Mouse (Mus musculus) ES-Bruce4 (cell line): ENCODE measurements around the gene Paxbp1.

Source experiments
- CTCF ChIP-seq: IDR thresholded peaks from one replicate; pipeline ENCODE4 v1.8.1; 2011; ENCODE audit warnings: low read depth, low read length
- EP300 ChIP-seq: IDR thresholded peaks from 2 replicates; pipeline ENCODE4 v1.6.1; 2011; ENCODE audit warnings: low read depth, low read length; ENCODE audit not compliant: insufficient read depth

- TF ChIP-seq CTCF (no peak), EP300 (no peak)
These were observed 55.7 kb downstream of the Paxbp1 start for GRCm38 (mm10) chr16:90988665-90989064.
